Mouse (Mus musculus) lung, postnatal 4 days (tissue): ENCODE data around the gene 5730409E04Rik.

ENCODE experiments used
- DNase-seq, 2 experiments: peaks; one replicate each; pipeline ENCODE4 v3.0.0; 2021

5730409E04Rik gene

DNA sequence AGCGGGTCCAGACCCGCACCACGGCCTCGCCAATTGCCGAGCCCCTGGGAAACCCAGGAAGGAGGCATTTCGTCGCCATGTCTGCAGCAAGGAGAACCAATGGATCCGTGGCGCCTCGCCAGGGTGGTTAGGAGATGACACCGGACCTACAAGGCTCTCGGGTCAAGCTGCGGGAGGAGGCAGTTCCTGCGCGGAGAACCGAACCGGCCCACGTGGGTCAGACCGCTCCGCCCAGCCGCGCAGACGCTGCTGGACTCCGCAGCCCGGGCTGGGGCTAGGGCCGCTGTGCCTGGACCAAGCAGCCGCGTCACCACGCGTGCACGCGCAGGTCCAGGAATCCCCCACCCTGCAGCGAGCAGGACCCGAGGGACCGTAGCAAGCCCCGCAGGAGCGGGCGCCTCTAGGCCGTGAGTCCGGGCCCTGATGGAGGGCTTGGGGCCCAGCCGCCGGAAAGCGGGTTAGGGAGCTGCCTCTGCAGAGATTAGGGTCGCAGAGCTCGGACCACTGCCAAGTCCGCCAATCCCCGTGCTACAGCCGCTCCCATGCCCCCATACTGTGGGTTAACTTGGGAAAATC lies at the start of gene 5730409E04Rik:
Gene 5730409E04Rik (plus strand): TSS at position 213 of the 576 bp plus-strand sequence.
- peak; percentile 83 to 89 for DNase-seq

DNA sequence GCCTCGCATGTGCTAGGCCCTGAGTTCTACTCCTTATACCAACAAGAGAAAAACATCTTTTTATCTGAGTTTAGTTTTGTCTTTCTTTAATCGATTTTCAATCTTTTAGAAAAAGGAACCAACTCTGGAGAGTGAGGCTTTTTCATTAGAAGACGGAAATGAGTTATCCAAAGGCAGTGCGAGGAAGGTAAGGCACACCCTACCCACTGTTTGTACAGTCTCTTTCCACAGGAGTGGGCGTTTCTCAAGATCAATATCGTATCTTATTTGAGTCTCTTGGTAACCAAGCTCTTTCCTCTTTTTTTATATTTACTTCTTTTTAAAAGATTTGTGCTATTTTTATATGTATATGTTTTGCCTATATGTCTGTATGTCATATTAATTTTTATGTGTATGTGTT lies 45.8 kb upstream of the 5730409E04Rik start:
- DNase-seq = no peak

DNA sequence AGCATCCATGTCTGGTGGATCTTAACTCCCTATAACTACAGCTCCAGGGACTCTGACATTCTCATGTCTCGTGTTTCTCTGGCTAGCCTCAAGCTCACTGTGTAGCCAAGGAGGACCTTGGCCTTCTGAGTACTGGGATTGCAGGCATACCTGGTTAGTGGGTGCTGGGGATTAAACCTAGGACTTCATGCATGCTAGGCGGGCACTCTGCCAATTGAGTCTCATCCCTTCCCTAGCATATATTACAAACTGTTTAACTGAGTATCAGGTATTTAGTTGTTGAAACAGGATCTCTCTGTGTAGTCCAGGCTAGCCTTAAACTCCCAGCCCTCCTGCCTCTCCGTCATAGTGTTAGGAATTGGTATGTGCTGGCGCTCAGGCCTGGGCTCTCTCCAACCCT lies 42.4 kb upstream of the 5730409E04Rik start:
- no peak for DNase-seq

DNA sequence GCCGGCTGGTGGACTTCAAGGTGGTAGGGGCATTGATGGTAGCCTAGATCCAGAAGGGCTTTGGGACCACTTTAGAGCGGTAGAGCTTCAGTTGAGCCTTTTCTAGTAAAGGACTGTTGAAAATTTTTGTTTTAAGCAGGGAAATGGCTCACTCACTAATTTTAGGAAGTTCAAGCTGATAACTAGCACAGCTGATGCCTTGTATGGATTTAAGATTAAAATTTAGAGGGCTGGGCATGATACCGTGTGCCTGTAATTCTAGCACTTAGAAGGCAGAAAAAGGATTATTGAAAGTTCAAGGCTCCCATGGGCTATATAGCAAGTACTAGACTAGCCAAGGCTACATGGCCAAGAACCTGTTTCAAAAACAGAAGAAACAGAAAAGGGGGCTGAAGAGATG lies 39.8 kb upstream of the 5730409E04Rik start:
- DNase-seq = no peak

DNA sequence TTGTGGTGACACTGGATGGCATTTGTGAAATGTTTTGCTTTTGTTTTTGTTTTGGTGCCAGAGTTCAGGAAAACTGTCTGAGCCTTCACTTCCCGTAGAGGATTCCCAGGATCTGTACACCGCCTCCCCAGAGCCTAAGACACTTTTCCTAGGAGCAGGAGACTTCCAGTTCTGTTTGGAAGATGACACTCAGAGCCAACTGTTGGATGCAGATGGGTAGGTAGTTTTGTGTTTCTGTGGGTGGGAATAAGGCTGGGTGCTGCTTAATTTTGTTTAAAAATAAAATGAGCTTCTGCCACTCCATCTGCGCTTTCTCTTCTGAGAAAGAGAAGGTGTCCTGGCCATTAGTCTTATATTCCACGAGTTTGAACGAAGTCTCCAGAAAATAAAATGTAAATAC lies 33.3 kb upstream of the 5730409E04Rik start:
- no peak for DNase-seq

DNA sequence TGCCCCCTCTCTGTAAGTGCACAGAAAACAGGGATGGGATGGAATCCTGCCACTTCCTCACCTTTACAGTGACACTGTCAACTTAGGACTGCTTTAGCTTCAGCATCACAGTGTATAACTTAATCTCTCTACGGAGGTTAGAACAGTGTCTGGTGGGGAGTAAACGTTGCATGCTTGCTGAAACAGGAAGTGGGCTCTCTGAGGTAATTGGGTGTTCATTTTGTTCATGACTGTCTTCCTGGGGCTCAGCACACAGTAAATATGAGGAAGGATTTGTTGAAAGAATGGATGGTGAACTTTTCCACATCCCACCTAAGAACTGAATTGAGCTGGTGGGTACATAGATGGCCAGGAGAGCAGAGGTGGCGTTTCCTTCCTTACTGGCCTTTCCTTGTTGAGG lies 31.7 kb upstream of the 5730409E04Rik start:
- DNase-seq = no peak

DNA sequence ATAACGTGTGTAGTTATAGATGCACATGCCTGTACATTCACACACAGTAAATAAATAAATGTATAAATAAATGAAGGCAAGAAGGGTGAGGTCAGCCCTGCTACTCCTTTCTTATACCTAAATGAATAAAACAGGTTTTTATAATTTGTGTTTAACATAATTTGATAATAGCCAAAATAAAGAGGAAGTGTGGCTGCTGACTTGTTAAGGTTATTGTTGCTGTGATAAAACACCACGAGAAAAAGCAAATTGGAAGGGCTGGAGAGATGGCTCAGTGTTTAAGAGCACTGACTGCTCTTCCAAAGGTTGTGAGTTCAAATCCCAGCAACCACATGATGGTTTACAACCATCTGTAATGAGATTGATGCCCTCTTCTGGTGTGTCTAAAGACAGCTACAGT lies 30.5 kb upstream of the 5730409E04Rik start:
- DNase-seq = no peak

DNA sequence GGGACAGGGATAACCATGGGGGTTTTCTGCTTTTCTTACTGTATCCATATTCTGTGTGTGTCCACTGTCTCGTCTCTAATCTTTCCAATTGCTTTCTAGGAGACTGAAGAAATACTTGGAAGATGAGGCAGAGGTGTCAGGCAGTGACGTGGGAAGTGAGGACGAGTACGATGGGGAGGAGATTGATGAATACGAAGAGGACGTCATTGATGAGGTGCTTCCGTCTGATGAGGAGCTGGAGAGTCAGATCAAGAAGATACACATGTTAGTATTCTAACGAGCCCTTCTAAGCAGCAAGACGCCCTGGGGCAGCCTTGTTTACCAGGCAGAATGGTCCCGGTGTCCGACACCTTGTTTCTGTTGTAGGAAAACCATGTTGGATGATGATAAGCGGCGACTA lies 23.9 kb upstream of the 5730409E04Rik start:
- no peak for DNase-seq

DNA sequence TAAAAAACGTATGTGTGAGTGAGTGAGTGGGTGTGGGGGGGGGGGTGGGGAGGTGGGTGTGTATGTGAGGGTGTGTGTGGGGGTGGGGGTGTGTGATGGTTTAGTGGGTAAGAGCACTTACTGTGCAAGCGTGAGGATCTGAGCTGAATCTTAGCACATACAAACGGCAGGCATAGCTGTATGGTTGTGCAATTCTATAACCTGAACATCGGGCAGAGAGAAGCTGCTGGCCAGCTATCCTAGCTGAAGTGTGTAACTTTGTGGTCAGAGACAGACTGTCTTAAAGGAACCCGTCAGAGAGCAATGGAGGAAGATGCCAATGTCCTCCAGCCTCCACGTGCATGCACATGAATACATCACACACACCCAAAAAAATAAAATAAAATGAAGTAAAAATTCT lies 17.6 kb upstream of the 5730409E04Rik start:
- no peak for DNase-seq

DNA sequence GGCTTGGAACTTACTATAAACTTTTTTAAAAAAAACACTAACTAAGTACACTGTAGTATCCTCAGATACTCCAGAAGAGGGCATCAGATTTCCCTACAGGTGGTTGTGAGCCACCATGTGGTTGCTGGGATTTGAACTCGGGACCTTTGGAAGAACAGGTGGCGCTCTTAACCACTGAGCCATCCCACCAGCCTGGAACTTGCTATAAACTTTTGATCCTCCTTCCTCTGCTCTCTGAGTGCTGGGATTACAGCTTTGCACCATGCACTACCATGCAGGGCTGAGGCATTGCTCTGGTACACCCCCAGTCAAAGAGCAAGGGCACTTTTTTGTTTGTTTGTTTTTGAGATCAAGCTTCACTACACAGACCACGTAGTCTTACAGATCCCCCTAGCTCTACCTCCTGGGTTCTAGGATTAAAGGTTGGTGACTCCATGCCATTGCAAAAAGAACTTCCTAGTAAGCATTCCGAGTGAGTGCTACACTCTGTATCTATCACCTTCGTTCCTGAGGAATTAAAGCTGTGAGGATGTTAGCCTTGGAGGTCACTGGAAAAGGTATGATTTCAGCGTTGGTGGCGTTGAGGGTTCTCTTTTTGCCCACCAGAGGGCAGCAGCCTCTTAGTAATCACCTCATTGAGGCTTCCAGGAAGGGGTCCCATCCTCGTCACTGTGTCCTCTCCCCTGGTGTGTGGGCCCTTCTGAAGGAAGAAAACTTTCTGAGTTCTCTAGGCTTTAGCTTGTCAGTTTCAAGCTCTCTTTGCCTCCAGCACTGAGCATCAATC lies 9.5 kb upstream of the 5730409E04Rik start:
- DNase-seq = peak in 1 of 2 experiments; percentile 62

DNA sequence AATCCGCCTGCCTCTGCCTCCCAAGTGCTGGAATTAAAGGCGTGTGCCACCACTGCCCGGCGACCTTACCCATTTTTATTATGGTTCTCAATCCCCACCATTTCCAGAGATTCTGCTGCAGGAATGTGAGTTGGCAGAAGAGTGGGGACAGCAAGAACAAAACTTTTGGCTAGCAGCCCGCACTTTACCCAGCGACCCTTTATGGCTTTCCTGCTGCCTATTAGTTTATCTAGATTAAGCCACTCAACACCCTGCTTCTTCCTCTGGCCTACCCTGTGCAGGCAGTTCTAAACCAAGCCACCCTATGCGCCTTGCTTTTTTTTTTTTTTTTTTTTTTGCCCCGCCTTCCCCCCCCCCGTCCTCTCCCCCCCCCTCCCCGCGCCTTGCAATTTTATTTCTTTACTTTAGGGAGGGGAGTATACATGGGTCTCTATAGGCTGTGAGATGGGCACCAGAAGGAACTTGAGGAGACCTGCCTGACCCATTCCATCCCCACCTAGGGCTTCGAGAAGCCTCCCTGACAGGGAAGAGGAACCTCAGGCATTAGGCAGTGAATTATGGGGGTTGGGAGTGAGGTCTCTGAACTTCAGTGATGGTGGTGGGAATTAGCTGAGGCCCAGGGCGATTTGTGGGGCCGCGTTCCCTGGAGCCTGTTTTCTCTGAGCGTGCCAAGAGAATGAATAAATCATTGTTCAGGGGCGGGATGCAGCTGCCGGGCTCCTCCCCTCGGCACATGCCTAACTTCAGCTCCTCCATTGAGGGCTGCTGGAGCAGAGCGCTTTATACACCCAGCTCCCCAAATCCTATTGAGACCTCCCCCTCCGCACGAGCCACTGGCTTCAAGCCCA lies 7.8 kb upstream of the 5730409E04Rik start:
- DNase-seq = peak; percentile 29 to 52

DNA sequence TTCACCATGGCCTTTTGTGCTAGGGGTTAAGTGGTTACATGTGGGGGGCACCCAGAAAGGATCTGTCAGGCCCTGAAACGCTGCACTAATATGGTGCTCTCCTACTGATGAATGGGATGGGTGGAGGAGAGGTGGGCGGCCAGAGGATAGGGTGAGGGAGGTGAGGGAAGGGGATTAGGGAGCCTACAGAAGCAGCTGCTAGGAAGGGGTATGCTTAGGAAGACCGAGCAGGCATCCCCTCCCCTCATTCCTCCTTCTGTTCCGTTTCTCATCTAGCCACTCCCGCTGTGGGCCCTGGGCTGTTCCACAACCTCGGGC lies 7.2 kb upstream of the 5730409E04Rik start:
- DNase-seq = no peak

DNA sequence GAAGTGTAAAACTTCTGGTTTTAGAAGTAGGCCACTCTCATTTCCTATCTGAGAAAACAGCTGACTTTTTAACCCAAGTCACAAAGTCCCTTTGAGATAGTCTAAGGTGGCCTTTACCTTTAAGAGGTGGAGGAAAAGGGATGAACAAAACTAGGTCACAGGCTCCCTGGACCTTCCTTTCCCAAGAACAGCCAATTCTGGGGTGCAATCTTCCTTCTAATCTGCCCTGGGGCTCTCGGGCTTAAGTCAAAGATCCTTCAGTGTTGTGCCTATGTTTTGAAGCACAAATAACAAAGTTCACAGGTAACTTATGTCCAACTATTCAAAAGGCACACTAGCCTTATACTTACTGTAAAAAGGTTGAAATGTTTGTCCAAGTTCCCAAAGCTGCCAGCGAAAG lies 5.5 kb upstream of the 5730409E04Rik start:
- DNase-seq = no peak

DNA sequence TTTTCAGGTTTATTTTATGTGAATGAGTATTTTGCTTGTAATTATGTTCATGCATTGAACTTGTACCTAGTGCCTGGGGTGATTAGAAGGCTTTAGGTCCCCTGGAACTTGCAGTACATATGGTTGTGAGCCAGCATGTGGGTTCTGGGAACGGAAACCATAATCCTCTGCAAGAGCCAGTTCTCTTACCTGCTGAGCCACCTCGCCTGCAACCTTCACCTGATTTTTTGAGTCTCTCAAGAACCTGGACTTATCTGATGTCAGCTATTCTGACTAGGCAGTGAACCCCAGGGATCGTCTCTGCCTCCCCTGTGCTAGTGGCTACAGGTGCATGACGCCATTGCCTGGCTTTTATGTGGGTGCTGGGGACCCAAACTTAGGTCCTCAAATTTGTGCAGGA lies 3.9 kb upstream of the 5730409E04Rik start:
- no peak for DNase-seq

DNA sequence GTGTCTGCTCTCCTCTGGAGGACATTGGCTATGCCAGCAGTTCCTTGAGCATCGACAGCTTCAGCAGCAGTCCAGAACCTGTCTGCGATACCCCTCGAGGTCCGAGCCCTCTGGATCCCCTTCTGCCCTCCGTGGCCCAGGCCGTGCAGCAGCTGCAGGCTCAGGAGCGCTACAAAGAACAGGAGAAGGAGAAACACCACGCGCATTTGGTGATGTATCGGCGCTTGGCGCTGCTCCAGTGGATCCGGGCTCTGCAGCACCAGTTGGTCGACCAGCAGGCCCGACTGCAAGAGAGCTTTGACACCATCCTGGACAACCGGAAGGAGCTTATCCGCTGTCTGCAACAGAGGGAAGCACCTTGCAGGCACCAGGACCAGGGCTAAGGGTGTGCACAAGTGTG lies 2.4 kb downstream of the 5730409E04Rik start:
- no peak for DNase-seq

DNA sequence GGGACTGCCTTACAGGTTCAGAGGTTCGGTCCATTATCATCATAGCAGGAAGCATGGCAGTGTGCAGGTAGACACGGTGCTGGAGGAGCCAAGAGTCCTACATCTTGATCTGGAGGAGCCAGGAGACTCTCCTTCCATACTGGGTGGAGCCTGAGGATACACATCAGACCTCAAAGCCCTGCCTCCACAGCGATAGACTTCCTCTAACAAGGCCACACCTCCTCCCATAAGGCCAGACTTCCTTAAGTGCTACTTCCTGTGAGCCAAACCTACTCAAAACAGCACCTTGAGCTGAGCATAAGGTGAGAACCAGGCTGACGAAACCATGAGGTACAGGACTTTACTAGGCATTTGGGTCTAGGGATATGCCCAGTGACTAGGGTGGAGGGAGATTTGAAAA lies 6.7 kb downstream of the 5730409E04Rik start:
- no peak for DNase-seq

DNA sequence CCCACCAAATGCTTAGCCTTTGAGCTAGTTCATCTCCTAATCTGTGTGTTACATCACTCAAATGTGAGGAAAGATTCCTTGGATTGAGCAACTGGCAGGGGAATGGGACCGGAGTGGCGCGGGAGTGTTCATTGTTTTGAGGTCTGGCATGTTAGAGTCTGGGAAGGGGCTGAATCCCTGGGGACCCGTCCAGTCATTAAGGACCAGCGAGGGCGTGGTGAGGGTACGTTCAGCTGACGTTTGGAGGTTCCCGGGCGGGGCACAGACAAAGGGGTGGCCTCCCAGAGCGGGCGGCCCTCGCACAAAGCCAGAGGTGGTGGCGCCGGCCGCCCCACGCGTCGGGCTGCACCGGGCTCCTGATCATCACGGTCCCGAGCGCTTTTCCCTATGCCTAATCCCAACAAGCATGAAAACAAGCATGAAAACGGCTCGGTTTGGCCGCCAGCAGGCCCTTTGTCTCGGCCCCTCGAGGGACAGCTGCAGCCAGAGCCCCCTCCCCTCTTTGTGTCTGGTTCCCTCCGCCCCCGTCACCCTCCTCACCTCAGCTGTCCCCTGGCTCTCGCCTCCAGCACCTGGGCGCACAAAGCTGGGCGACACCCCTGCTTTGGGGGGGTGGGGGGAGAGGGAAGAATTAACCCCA lies 10.2 kb downstream of the 5730409E04Rik start:
- no peak for DNase-seq

DNA sequence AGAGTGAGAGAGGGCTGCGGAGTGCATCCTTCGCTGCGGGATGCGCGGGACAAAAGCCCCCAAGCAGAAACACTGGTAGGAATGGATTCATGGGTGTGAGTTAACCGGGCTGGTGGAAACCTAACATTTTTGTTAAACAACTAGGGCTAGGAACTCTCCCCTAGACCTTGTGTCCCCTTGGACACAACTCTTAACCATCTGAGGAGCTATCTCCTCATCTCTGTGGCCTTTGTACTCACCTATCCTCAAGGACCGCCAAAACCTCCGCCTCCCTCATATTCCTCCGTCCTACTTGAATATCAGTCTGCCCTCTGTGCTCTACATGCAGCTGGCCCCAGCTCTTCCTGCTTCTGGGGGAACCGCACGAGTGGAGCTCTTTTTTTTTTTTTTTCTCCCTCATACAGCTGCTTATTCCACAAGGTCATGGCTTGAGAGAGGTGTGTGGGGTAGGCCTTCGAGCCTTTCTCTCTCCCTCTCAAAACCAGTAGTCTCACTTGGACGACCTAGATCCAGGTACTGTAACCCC lies 10.8 kb downstream of the 5730409E04Rik start:
- no peak for DNase-seq

DNA sequence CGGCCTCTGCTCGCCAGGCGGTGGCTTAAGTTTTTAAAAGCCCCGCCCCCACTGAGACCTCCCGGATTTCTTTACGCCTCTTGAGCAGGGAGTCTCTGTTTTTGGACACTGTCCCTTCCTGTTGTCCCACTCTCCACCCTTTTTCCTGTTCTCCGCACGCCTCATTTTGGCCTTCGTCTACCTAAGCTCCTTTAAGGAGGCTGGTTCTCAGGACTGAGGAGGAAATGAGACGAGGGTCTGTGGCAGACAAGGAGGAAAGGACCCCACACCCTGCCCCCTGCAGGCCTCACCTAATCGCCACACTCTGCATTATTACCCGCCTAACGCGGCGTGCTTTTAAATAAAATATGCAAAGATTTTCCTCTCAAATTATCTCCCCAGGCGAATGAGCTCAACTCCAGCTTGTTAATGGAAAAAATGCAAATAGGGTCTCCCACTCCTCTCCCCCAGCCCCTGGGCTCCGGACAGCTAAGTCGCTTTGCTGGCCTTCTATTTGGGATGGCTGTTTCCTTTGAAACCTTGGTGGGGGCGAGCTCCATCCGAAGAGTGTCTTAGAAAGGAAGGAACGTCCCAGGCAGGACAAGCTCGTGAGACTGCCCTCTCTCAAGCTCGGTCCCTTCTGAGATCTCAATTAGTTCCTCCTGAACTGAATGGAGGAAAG lies 17.5 kb downstream of the 5730409E04Rik start:
- DNase-seq = peak in 1 of 2 experiments; percentile 6

DNA sequence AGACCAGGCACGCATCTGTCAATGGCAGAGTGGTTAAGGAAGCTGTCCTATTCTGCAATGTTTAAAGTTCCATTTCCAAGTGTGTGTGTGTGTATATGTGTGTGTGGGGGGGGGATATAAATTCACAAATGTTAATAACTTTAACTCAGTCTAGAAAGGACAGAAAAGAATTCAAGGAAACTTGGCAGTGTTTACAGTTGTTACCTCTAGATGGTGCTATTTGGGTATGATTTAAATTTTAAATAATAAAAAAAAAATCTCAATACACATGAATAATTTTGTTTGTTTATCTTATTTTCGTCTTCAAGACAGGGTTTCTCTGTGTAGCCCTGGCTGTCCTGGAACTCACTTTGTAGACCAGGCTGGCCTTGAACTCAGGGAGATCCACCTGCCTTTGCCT lies 22.3 kb downstream of the 5730409E04Rik start:
- DNase-seq = no peak

DNA sequence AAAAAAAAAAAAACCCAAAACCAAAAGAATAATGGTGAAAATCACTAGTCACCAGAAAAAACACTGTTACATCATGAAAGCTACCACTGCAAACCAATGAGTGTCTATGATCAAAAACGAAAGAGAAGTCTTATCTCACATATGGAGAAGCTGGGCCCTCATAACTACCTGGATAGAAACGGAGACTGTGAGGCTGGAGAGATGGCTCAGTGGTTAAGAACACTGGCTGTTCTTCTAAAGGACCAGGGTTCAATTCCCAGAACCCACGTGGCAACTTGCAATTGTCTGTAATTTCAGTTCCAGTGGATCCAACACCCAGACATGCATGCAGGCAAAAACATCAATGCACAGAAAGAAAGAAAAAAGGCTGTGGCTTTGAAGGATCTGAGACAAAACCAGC lies 23.1 kb downstream of the 5730409E04Rik start:
- DNase-seq = no peak

DNA sequence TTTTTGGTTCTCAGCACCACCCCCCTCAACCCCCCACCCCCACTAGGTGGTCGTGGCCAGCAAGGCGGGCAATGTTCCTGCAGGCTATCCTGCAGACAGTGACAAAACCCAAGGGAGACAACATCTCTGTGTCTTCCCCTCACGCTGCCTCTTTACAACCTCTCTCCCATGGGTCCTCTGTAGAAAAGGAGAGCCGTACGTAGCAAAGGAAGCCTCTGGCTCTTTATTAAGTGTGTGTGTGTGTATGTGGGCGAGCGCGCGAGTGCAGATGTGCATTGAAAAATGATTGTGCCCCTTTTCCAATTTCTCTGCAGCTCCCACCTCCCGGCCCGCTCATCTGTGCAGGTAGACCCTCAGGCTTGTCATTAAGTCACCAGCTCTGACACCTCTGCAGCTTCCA lies 26.7 kb downstream of the 5730409E04Rik start:
- DNase-seq = no peak

DNA sequence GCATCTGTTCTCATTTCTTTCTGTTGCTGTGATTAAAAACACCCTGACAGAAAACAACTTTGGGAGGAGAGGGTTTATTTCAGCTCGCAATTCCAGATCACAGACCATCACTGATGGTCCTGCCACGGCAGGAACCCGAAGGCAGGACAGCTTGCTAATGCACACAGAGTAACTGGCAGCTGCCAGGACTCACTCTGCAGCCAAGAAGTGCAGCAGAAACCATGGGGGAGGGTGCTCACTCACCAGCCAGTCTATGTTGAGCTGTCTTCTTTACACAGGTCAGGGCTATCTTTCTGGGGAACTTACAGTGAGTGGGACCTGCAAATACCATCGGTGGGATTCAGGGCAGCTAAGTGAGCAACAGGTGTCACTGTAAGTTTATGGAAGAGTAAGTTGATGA lies 27.8 kb downstream of the 5730409E04Rik start:
- DNase-seq = no peak
